Mouse (Mus musculus) ES-E14 (cell line): ENCODE measurements around the gene Tsc22d3.

Source experiments
- HCFC1 ChIP-seq: IDR thresholded peaks from 2 replicates; pipeline ENCODE4 v1.6.1; 2012; ENCODE audit warnings: low read length, inconsistent platforms, borderline replicate concordance; ENCODE audit not compliant: insufficient read depth
- MAFK ChIP-seq: IDR thresholded peaks from 2 replicates; pipeline ENCODE4 v1.6.1; 2014; ENCODE audit warnings: mild to moderate bottlenecking, low read depth, low read length, inconsistent platforms; ENCODE audit not compliant: insufficient read depth
- ZC3H11A ChIP-seq: IDR thresholded peaks from 2 replicates; pipeline ENCODE4 v1.6.1; 2012; ENCODE audit warnings: low read depth, mild to moderate bottlenecking, inconsistent platforms, low read length, borderline replicate concordance
- ZNF384 ChIP-seq: IDR thresholded peaks from 2 replicates; pipeline ENCODE4 v1.6.1; 2012; ENCODE audit warnings: low read depth, low read length, inconsistent platforms

- TF ChIP-seq ZC3H11A = no peak
- TF ChIP-seq ZNF384 = no peak
- no peak for TF ChIP-seq HCFC1
- TF ChIP-seq MAFK = no peak
Observed at GRCm38 (mm10) chrX:140600410-140601109, at the start of gene Tsc22d3.
